Mouse (Mus musculus): Measurements from ENCODE around the gene Sirt2.

The Sirt2 gene

DNA sequence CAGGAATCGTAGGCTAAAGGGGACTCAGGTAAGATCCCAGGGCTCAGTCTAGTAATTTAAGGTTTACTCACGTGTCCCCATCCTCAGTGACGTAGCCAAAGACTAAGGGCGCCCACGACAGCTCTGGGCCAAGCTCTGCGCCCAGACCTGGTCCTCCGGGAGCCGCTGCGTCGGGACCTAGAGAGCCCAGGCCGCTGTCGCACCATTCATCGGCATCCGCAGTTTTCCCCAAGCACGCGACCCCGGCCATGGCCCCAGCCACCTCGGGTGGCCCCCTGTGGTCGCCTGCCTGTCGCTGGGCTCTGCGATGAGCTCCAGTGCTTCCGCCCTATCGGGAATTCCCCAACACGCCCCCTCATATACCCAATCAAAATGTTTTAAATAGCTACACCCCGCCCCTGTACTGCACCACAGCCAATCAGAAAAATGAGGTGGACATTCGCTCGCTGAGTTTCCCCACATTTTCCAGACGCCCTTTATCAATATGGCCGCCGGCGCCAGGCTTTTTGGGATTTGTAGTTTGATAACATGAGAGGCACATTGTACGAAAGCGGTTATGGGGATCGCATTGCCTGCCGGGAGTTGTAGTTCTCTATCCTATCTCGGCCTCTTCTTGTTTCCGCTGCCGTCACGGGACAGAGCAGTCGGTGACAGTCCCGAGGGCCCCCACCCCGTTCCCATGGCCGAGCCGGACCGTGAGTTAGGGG lies at the start of gene Sirt2:
Gene Sirt2, plus strand, starts transcription at position 563 of the 707 bp plus-strand sequence.
- TF ChIP-seq GATA4 (IDR thresholded peaks at IDR 0.05; ENCODE audit: insufficient replicate concordance, low read length), result peak; percentile 70; the same call in 1 of the 2 replicates

DNA sequence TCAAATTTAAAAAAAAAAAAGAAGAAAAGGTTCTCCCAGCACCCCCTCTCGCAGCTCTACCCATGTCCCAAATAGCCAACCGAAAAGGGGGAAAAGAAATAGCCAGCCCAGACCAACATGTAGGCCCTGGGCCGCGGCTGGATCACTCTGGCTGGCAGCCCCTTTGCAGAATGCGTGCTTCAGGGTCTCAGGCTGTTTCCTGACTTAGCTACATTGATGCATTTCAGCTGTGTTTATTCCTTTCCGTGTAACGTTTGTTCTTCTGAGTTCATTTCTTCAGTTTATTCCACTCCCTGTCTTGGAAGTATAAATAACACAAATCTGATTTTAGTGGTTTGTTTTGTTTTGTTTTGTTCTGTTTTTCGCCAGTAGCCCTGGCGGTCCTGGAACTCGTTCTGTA lies 48.8 kb upstream of the Sirt2 start:
- TF ChIP-seq GATA4 (IDR thresholded peaks at IDR 0.05; ENCODE audit: insufficient replicate concordance, low read length), result no peak

DNA sequence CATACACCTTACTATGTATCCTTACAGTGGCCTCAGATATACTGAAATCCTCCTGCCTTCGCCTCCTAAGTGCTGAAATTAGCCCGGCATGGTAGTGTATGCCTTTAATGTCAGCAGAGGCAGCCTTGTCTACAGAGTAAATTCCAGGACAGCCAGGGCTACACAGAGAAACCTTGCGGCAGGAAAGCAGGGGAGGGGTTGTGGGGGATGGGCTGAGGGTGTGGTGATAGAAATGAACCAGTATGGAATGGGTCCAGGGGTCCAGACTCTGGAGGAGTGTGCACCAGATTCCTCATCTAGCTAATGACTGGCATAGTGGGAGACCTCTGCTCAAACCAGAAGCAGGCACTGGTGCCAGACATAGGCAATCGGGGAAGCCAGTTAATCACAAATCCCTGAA lies 47.4 kb upstream of the Sirt2 start:
- TF ChIP-seq GATA4 (IDR thresholded peaks at IDR 0.05; ENCODE audit: insufficient replicate concordance, low read length), result no peak

DNA sequence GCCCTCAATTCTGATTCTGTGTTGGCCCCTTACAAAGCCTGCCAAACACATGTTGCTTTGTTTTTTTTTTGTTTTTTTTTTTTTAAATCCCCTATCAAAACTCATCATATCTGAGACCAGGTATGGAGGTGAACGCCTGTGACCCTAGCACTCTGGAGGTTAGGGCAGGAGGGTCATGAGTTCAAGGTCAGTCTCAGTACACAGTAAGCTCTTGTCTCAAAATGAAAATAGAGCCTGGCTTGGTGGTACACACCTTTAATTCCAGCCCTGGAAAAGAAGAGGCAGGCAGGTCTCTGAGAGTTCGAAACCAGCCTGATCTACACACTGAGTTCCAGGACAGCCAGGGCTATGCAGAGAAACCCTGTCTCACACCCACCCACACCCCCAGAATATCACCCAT lies 46.9 kb upstream of the Sirt2 start:
- no peak for TF ChIP-seq GATA4 (IDR thresholded peaks at IDR 0.05; ENCODE audit: insufficient replicate concordance, low read length)

DNA sequence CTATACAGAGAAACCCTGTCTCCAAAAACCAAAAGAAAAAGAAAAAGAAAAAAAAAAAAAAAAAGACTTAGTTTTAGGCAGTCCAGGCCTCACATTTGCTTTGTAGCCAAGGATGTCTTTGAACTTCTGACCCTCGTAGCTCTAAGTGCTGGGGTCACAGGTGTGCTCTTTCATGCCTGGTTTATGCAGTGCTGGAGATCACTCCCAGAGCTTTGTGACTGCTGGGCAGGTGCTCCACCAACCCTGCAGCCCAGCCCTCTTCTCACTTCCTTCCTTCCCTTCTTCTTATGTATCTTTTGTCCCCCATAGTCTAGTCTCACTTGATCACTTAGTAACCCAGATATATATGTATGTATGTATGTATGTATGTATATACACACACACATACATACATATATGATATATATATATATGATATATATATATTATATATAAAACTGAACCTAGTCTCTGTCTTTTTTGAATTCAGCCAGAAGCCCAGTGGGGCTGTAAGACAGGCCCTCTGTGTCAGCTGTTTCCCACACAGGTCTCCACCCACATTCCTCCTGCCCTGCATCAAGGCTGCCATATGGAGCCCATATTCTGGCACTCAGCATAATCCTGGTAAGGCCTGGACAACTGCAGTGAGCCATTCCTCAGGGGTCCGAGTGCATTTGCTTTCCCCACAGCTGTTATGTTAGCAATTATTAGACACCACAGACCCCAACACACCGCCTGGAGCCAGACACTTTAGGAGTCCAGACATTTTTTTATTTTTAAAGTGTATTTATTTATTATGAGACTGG lies 45.6 kb upstream of the Sirt2 start:
- no peak for TF ChIP-seq GATA4 (IDR thresholded peaks at IDR 0.05; ENCODE audit: insufficient replicate concordance, low read length)

DNA sequence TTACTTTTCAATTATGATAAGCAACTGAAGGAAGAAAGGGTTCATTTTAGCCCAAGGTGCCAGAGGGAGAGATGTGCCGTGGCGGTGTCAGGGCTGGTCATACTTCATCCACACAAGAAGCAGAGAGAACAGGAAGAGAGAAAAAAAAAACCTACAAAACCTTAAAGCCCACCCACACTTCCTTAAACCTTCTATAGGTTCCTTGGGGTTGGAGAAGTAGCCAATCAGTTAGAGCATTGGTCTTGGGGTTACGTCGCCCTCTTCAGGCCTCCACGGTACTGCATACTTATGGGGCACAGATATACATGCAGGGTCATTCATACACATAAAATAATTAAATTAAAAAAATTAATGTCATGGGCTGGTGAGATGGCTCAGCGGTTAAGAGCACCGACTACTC lies 44.5 kb upstream of the Sirt2 start:
- no peak for TF ChIP-seq GATA4 (IDR thresholded peaks at IDR 0.05; ENCODE audit: insufficient replicate concordance, low read length)

DNA sequence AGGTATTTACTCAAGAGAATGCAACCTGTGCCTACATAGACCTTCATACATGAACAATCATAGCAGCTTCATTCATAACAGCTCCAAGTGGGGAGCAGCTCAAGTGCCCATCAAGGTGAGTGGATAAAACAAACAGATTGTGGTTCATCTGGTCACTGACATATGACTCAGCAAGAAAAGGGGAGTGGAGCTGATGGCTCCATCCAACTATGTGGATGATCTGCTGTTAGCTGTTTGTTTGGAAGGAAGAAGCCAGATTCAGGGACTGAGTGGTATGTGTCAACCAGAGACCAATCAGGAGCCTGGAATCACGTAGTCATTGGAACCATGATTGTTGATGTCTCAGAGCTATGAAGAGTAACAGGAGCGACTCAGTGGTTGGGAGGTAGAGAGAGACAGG lies 41.9 kb upstream of the Sirt2 start:
- no peak for TF ChIP-seq GATA4 (IDR thresholded peaks at IDR 0.05; ENCODE audit: insufficient replicate concordance, low read length)

DNA sequence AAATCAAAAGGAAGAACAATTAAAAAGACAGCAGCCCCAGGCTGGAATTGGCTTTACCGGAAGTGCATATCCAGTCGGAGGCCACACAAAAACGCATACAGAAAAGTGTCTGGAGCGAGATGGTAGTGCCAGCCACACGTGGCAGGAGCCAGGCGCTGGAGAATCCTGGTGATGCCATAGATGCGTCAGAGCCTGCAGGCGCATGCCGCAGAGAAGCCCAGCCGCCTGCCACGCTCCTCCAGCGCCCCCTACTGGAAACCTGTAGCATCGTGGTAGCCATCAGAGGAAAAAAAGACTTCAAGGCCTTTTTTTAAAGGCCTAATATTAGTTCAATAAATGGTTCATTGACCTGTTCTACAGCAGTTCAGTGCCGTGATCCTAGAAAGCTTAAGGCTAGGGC lies 39.9 kb upstream of the Sirt2 start:
- no peak for TF ChIP-seq GATA4 (IDR thresholded peaks at IDR 0.05; ENCODE audit: insufficient replicate concordance, low read length)

DNA sequence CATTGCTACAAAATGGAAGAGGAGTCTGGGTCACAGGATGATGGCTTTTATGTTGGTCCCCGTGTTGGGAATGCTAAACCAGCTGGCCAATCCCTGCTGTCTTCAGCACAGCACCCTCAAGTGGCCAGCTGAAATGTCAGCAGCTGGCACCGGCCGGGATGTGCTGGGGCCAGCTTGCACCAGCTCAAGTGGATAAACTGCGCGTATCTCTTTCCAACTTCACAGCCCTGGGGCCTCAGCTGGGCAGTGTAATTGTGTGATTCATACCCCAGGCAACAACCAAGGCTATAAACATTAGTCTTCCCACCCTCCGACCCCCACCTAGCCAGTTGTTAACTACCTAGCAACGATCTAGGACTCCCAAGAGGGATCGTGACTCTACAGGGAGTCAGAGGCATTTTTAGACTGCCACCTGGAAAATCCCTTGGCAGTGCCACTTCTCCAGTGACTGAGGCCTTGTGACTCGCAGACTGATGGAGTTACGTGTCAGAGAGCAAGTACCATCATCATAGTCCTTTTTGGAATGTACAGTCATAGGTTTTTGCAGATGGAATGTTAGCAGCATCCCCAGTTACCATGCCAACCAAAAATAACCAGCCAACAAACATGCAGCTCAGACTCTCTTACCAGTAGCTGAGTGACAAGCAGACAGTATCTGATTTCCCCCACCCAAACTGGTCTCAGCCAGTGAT lies 38.7 kb upstream of the Sirt2 start:
- TF ChIP-seq GATA4 (IDR thresholded peaks at IDR 0.05; ENCODE audit: insufficient replicate concordance, low read length), result no peak

DNA sequence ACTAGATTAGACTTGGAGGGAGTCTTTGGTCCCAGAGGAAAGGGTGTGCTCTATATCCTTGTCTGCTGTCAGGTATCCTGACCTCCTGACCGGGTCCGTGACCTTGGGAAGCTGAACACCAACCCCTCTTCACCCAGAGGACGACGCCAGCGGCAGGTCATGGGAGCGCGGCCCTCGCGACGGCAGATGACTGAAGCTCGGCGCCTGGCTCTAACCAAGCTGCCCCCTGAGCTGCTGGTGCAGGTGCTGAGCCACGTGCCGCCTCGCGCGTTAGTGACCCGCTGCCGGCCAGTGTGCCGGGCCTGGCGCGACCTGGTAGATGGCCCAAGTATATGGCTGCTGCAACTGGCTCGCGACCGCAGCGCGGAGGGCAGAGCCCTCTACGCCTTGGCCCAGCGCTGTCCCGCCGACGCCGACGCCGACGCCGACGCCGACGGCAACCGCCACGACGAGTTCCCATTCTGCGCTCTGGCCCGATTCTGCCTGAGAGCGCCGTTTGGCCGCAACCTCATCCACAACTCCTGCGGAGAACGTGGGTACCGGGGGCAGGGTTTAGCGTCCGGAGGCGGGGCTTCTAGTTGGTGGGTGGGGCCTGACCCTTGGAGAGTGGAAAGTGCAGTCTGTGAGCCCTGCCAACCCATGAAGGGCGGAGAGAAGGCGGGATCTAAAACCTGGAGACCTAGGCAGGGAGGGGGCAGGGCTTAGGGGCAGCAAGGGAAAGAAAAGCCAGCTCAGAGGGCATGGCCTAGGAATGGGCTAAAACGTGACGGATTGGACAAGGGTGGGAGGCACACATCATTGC lies 34.0 kb upstream of the Sirt2 start:
- TF ChIP-seq GATA4 (IDR thresholded peaks at IDR 0.05; ENCODE audit: insufficient replicate concordance, low read length), result no peak

DNA sequence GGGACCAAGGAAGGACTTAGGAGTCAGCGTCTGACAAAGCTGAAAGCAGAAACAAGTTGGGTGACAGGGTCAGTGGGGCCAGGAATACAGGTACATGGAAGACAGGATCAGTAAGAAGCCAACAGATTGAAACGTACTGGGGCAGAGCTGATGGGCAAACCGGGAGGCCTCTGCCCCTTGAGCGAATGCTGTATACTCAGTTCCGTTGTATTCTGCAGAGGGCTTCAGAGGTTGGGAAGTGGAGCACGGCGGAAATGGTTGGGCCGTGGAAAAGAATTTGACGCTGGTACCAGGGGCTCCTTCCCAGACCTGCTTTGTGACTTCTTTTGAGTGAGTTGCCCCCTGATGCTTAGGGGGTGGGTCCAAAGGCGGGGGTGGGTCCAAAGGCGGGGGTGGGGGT lies 33.3 kb upstream of the Sirt2 start:
- no peak for TF ChIP-seq GATA4 (IDR thresholded peaks at IDR 0.05; ENCODE audit: insufficient replicate concordance, low read length)

DNA sequence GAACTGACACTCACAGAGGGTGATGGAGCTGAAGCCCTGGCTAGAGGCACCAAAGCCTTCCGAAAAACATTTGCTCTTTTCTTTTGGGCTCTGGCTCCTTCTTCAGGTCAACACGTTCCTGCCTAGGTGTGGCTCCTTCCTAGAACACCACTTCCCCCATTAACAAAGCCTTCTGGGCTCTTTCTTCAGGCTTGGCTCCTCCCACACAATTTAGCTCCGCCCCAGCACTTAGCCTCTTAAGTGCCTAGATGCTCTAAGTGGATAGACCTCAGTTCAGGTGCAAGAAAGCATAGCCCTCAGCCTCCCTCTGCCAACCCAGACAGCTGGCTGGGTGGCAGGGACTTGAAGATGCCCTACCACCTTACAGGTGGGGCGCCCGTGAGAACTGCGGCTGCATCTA lies 30.8 kb upstream of the Sirt2 start:
- no peak for TF ChIP-seq GATA4 (IDR thresholded peaks at IDR 0.05; ENCODE audit: insufficient replicate concordance, low read length)

DNA sequence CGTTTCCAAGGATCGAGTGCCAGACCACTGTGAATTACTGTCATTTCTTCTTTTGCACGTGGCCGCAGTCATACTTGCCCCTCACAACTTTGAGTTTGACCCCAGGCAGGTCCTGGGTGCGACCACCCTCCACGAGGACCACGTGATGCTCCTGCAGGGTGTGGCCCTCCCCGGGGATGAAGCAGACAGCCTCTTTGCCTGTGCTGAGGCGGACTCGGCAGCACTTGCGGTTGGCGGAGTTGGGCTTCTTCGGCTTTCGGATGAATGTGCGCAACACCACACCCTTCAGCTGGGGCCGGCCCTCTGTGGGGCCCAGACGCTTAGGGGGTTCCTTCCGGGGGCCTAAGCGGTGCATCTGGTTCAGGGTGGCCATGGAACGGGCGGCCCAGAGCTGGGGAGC lies 26.7 kb upstream of the Sirt2 start:
- no peak for TF ChIP-seq GATA4 (IDR thresholded peaks at IDR 0.05; ENCODE audit: insufficient replicate concordance, low read length)

DNA sequence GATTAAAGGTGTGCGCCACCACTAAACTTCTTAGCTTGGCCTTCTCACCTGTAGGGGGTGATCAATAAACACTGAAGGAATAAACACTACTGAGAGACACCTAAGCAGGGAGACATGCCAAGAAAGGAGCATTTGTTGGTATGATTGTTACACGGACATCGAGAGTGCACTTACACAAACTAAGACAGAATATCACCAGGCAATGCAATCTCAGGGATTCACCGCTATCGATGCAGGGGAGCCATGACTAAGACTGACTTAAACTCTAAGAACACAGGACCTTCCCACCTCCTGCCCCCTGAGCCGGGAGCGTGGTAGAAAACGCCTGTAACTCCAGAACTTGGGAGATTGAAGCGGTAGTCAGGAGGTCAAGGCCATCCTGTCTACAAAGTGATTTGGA lies 25.6 kb upstream of the Sirt2 start:
- no peak for TF ChIP-seq GATA4 (IDR thresholded peaks at IDR 0.05; ENCODE audit: insufficient replicate concordance, low read length)

DNA sequence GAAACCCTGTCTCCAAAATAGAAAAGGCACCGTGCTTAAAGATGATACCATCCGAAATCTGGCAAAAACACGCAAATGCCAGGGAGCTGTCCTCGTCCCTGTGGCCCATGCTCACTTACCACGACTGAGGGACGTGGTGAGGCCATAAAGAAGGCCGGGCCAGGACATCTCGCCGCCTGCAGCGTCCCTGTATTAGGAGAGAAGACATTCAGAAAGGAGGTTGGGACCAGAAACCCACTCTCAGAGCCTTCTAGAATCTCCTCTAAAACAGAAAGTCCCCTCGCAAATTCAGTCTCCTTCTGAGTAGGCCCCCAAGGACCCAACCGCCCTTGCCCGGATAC lies 25.2 kb upstream of the Sirt2 start:
- TF ChIP-seq GATA4 (IDR thresholded peaks at IDR 0.05; ENCODE audit: insufficient replicate concordance, low read length), result no peak

All from liver, adult (tissue).